Mouse (Mus musculus): ENCODE measurements around the gene Vrk1.

The Vrk1 gene

DNA sequence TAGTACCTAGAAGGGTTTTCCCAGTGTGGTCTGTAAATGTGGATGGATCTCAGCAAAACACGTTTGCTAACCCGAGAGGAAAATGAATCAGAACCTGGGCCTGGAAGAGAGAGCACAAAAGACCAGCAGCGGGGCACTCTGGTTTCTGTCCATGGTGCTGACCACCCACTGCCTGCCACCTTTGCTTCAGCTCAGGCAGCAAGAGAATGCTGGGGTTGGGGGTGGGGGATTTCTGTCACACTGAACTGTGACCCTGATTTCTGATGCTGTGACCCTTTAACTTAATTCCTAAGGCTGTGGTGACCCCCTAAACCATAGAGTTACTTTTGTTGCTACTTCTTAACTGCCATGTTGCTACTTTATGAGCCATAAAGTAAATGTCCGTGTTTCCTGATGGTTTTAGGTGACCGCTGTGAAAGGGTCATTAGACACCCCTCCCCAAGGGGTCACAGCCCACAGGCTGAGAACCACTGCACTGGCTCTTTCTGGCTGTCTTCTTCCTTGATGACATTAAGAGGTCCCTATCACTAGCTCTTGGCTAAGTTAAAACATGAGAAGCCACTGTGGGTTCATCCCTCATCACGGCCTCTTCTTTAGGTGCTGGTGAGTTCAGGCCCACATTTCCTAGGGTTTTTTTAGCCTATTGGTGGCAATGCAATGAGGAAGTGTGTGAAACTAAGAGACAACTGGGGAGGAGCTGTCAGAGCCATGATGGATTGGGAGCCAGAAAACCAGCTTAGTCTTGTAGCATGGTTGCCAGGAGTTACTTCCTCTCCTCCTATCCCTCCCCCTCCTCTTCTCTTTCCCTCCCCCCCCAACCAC, 105.3 kb downstream of the Vrk1 start:
- DNase-seq (ENCODE audit: low spot score), result peak; percentile 12

DNA sequence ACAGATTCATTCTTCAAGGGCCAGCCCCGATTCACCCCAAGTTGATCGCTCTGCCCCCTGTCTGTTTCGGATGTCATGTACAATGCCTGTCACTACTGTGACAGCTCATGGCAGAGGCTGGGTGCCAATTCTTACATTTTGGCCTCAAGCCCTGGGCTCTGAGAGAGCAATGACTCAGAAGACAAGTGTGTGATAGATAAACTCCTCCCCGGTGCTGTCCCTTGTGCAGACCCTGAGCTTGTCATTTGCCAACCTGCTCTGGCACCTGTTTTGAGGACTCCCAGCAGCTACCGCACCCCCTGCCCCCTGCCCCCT, 105.8 kb downstream of the Vrk1 start:
- DNase-seq (ENCODE audit: low spot score), result no peak

GRCm38 (mm10) chr12:106123276-106123675, 113.2 kb downstream of the Vrk1 start:
- DNase-seq (ENCODE audit: low spot score), result no peak

- DNase-seq (ENCODE audit: low spot score), result no peak
Observed at GRCm38 (mm10) chr12:106124581-106124980, 114.6 kb downstream of the Vrk1 start.

Measured in ovary, postnatal 10 days (tissue).